Comparison of ENCODE assay signal across 32 mouse cellular contexts in genomic region chr7:76629528-76629927, GRCm38 (mm10).
DNase-seq lines count a peak whose midpoint lies in the region; ATAC-seq lines count a peak whose summit lies in the region.
"Had no signal": no experiment of that assay in that cellular context is flagged by ENCODE, and none has a peak within 500 bp of the region (broad histone marks: within the 10 kb centered on the region; RNA-seq: fewer than 3 reads in every experiment).

No protein-coding gene starts in this region.

- intact Hi-C loops in heart, postnatal 36 days (cut with DNase I), result no loop called here

- H3K4me2 ChIP-seq in embryonic facial prominence, embryonic 14.5 days (ENCODE audit: low read depth, low read length), result no peak overlapping the region
- H3K4me2 ChIP-seq in kidney, embryonic 15.5 days, result no peak overlapping the region
- H3K4me2 ChIP-seq: embryonic facial prominence, embryonic 15.5 days; forebrain, embryonic 12.5 days; hindbrain, embryonic 13.5 days; limb, embryonic 15.5 days; neural tube, embryonic 15.5 days; stomach, embryonic 15.5 days had no signal

- H3K4me3 ChIP-seq in embryonic facial prominence, embryonic 14.5 days (ENCODE audit: low read depth, low read length), result no peak overlapping the region
- no peak overlapping the region for H3K4me3 ChIP-seq in kidney, embryonic 15.5 days (replicated peaks)
- H3K4me3 ChIP-seq: embryonic facial prominence, embryonic 15.5 days; forebrain, embryonic 12.5 days; heart, embryonic 10.5 days; hindbrain, embryonic 13.5 days; limb, embryonic 10.5 days; limb, embryonic 15.5 days; neural tube, embryonic 15.5 days; stomach, embryonic 15.5 days had no signal

- DNase-seq in embryo, embryonic 11 days, result peak; percentile 1
- no peak for DNase-seq in embryo, embryonic 10.5 days (ENCODE audit: low spot score)
- peak; percentile 27 for DNase-seq in embryonic facial prominence, embryonic 14.5 days (ENCODE audit: low spot score)
- peak; percentile 2 to 20 for DNase-seq in kidney, postnatal 36 days
- DNase-seq in layer of hippocampus, adult 8-10 months (ENCODE audit: low spot score in 2 of 2), result no peak
- DNase-seq in frontal cortex, adult 2 months (ENCODE audit: extremely low spot score in 1 of 2, low spot score in 1 of 2), result no peak
- DNase-seq in heart, postnatal 36 days, result no peak
- DNase-seq: adrenal gland, adult 8-10 months; cerebellum, adult 8-10 months; cerebellum, postnatal 25 days; forebrain, postnatal 0 days; gastrocnemius, postnatal 14 days; heart, postnatal 4 days; lung, adult 2 months; lung, postnatal 10 days; midbrain, embryonic 14.5 days; retina, postnatal 1 day; right cerebral cortex, postnatal 14 days had no signal

- H3K4me1 ChIP-seq in embryonic facial prominence, embryonic 14.5 days (ENCODE audit: control insufficient read depth, insufficient read depth, low read length), result no peaks in the 10 kb centered on the region
- no peaks in the 10 kb centered on the region for H3K4me1 ChIP-seq in kidney, embryonic 15.5 days
- H3K4me1 ChIP-seq: embryonic facial prominence, embryonic 15.5 days; forebrain, embryonic 12.5 days; heart, embryonic 10.5 days; hindbrain, embryonic 13.5 days; limb, embryonic 10.5 days; limb, embryonic 15.5 days; neural tube, embryonic 15.5 days; stomach, embryonic 15.5 days had no signal

- ATAC-seq in embryonic facial prominence, embryonic 14.5 days (ENCODE audit: low read depth), result peak; percentile 47; the same call in 1 of the 2 replicates
- ATAC-seq in kidney, embryonic 15.5 days (replicated peaks; ENCODE audit: low FRiP score), result peak; percentile 76; the same call in 1 of the 2 replicates
- ATAC-seq: forebrain, postnatal 0 days; intestine, embryonic 16.5 days; Patski had no signal

- H3K27ac ChIP-seq in embryonic facial prominence, embryonic 14.5 days (replicated peaks; ENCODE audit: low read depth, low read length), result no peak overlapping the region
- H3K27ac ChIP-seq in kidney, embryonic 15.5 days, result no peak overlapping the region
- H3K27ac ChIP-seq: embryonic facial prominence, embryonic 15.5 days; forebrain, embryonic 12.5 days; heart, embryonic 10.5 days; hindbrain, embryonic 13.5 days; limb, embryonic 10.5 days; limb, embryonic 15.5 days; liver, embryonic 14.5 days; macrophage; neural tube, embryonic 15.5 days; stomach, embryonic 15.5 days had no signal

- H3K27me3 ChIP-seq in embryonic facial prominence, embryonic 14.5 days (replicated peaks; ENCODE audit: control insufficient read depth, insufficient read depth, low read length), result no peaks in the 10 kb centered on the region
- H3K27me3 ChIP-seq in kidney, embryonic 15.5 days, result no peaks in the 10 kb centered on the region
- H3K27me3 ChIP-seq: embryonic facial prominence, embryonic 15.5 days; forebrain, embryonic 12.5 days; hindbrain, embryonic 13.5 days; limb, embryonic 15.5 days; neural tube, embryonic 15.5 days; Patski; stomach, embryonic 15.5 days had no signal

- H3K9ac ChIP-seq in embryonic facial prominence, embryonic 14.5 days (ENCODE audit: low read depth, low read length), result no peak overlapping the region
- H3K9ac ChIP-seq in kidney, embryonic 15.5 days, result no peak overlapping the region
- H3K9ac ChIP-seq: embryonic facial prominence, embryonic 15.5 days; forebrain, embryonic 12.5 days; forebrain, postnatal 0 days; hindbrain, embryonic 13.5 days; limb, embryonic 15.5 days; liver, embryonic 14.5 days; neural tube, embryonic 15.5 days; stomach, embryonic 15.5 days had no signal

- H3K36me3 ChIP-seq in embryonic facial prominence, embryonic 14.5 days (ENCODE audit: control insufficient read depth, insufficient read depth, low read length), result no peaks in the 10 kb centered on the region
- no peaks in the 10 kb centered on the region for H3K36me3 ChIP-seq in kidney, embryonic 15.5 days
- H3K36me3 ChIP-seq: embryonic facial prominence, embryonic 15.5 days; forebrain, embryonic 12.5 days; G1E; heart, embryonic 10.5 days; hindbrain, embryonic 13.5 days; limb, embryonic 10.5 days; limb, embryonic 15.5 days; neural tube, embryonic 15.5 days; stomach, embryonic 15.5 days had no signal

- no peaks in the 10 kb centered on the region for H3K9me3 ChIP-seq in embryonic facial prominence, embryonic 14.5 days (ENCODE audit: control insufficient read depth, low read length)
- H3K9me3 ChIP-seq in kidney, embryonic 15.5 days (replicated peaks), result no peaks in the 10 kb centered on the region
- H3K9me3 ChIP-seq: embryonic facial prominence, embryonic 15.5 days; forebrain, embryonic 12.5 days; G1E; heart, embryonic 10.5 days; hindbrain, embryonic 13.5 days; limb, embryonic 10.5 days; limb, embryonic 15.5 days; neural tube, embryonic 15.5 days; stomach, embryonic 15.5 days had no signal

Comparison
In these comparisons a context has a peak if more than half of its experiments do, and no peak if none do; other contexts are left out.
1. DNase-seq: peak in embryo, embryonic 11 days (single experiment), embryonic facial prominence, embryonic 14.5 days (single experiment) and kidney, postnatal 36 days (2 of 2); none in embryo, embryonic 10.5 days (single experiment), layer of hippocampus, adult 8-10 months (0 of 2), frontal cortex, adult 2 months (0 of 2) and heart, postnatal 36 days (0 of 2).